Mouse (Mus musculus) forebrain, embryonic 11.5 days (tissue): ENCODE results near the gene Cnga1. TPM values are rescaled to one million over a fixed set of nuclear protein-coding genes. Genes with fewer than 3 reads are reported as not detected.
A peak's percentile ranks its signal among the peaks of the same experiment; 100 is the strongest.

Experiments
- ATAC-seq: fragments of 200-750 bp; cut with Nextera tagmentation; replicated peaks from 2 replicates; pipeline ENCODE4 v1.8.0; 2017; ENCODE audit warnings: moderate TSS enrichment; ENCODE audit not compliant: low FRiP score
- DNase-seq: peaks from one replicate; pipeline ENCODE4 v3.0.0-alpha.2; 2017; ENCODE audit warnings: low spot score
- H3K27ac ChIP-seq: fragments of 300-500 bp; sonication (generic); 2 replicates; pipeline ENCODE4 v1.5.1; 2014; ENCODE audit warnings: low read depth, low read length
- H3K27me3 ChIP-seq: fragments of 300-500 bp; sonication (generic); 2 replicates; pipeline ENCODE4 v1.6.1; 2014; ENCODE audit warnings: mild to moderate bottlenecking, low read length, mixed read lengths; ENCODE audit not compliant: control insufficient read depth, insufficient read depth
- H3K36me3 ChIP-seq: fragments of 300-500 bp; sonication (generic); 2 replicates; pipeline ENCODE4 v1.6.1; 2014; ENCODE audit warnings: mild to moderate bottlenecking, low read length, moderate library complexity, mixed read lengths; ENCODE audit not compliant: control insufficient read depth, insufficient read depth
- H3K4me1 ChIP-seq: fragments of 300-500 bp; sonication (generic); replicated peaks from 2 replicates; pipeline ENCODE4 v1.6.1; 2014; ENCODE audit warnings: low read length, mixed read lengths; ENCODE audit not compliant: control insufficient read depth, insufficient read depth
- H3K4me2 ChIP-seq: fragments of 300-500 bp; sonication (generic); 2 replicates; pipeline ENCODE4 v1.6.1; 2014; ENCODE audit warnings: low read depth, mild to moderate bottlenecking, low read length, moderate library complexity, mixed read lengths; ENCODE audit not compliant: severe bottlenecking
- H3K4me3 ChIP-seq: fragments of 300-500 bp; sonication (generic); 2 replicates; pipeline ENCODE4 v1.5.1; 2014; ENCODE audit warnings: low read depth, low read length
- H3K9ac ChIP-seq: fragments of 300-500 bp; sonication (generic); 2 replicates; pipeline ENCODE4 v1.6.1; 2014; ENCODE audit warnings: low read length
- H3K9me3 ChIP-seq: fragments of 300-500 bp; sonication (generic); 2 replicates; pipeline ENCODE4 v1.6.1; 2016; ENCODE audit warnings: low read length, mixed read lengths; ENCODE audit not compliant: control insufficient read depth
- WGBS: fragments of 180-500 bp; shearing (Covaris S2); extraction: QIAGEN DNeasy Blood & Tissue Kit; methylation state at CpG from one replicate; pipeline ENCODE4 v1.1.7; 2014; 5-methylcytosine and 5-hydroxymethylcytosine counted together
- polyA plus RNA-seq: library from polyadenylated mRNA; unstranded; fragments of >200 nt; fragmentation: Nextera tagmentation; extraction: Ambion mirVana; gene quantifications from 2 replicates; pipeline ENCODE4 v1.2.1, GENCODE M21; 2014

Gene Cnga1
- polyA plus RNA-seq, 1 experiment from 2014 or later, result not detected

GRCm38 (mm10) chr5:72664854-72665253, 20.8 kb upstream of the Cnga1 start:
- Histone ChIP-seq H3K36me3 (no peaks in the 10 kb centered on the region), H3K9ac (no peak overlapping the region), H3K4me3 (no peak overlapping the region), H3K4me2 (no peak overlapping the region), H3K9me3 (no peaks in the 10 kb centered on the region), H3K4me1 (no peaks in the 10 kb centered on the region), H3K27me3 (no peaks in the 10 kb centered on the region), H3K27ac (no peak overlapping the region)
- DNase-seq (no peak), ATAC-seq (no peak)
- WGBS, result 50% methylated on average over 3 of the region's 3 CpGs

DNA sequence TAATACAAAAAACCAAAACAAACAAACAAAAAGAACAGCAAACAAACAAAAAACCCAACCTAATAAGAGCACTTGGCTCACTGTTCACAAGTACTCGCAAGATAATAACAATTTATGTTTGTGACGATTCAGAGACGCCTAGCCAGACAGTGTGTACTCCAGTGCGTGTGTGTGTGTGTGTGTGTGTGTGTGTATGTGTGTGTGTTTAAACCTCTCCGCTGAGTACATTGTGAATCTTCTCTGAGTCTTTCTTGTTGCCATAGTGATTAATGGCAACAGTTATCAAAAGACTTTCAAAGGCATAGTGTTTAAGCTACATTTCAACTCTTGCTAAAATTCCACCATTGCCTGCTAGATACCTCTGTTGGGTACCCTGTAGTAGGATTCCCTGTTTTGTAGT, 20.1 kb upstream of the Cnga1 start:
- H3K9ac ChIP-seq, result no peak overlapping the region
- H3K27ac ChIP-seq, result no peak overlapping the region
- no peak overlapping the region for H3K4me2 ChIP-seq
- ATAC-seq (no peak), DNase-seq (no peak)
- H3K4me3 ChIP-seq, result no peak overlapping the region
- no peaks in the 10 kb centered on the region for H3K27me3 ChIP-seq
- H3K36me3 ChIP-seq, result no peaks in the 10 kb centered on the region
- no peaks in the 10 kb centered on the region for H3K9me3 ChIP-seq
- H3K4me1 ChIP-seq, result no peaks in the 10 kb centered on the region
- 92% methylated on average over 5 of the region's 5 CpGs for WGBS

DNA sequence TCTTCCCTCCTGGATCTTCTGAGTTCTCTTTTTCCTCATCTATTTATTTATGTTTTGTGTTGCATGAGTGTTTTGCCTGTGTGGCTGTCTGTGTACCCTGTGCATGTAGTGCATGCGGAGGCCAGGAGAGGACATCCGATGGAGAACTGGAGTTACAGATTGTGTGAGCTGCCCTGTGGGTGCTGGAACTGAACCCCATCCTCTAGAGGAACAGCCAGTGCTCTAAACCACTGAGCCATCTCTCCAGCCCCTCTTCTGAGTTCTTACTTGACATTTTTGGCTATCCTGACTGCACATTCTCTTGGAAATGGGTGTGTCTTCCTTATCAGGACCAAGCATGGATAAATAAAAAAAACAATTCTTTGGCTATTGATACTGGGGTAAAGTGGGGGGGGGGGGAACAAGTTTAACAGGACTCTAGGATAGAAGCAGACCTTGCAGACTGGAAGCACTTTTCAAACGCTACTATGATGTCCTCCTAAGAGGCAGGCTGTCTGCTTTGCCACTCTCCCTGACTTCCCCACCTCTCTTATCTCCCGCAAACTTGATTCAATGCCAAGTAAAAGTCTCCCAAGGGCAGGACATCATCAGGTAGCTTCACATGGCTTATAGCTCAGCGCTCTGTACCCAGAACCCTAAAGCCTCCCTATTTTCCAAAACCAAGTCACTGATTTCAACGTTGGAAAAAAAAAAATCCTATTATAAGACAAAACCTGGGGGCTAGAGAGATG, 17.1 kb upstream of the Cnga1 start:
- H3K4me1 ChIP-seq, result no peaks in the 10 kb centered on the region
- no peaks in the 10 kb centered on the region for H3K36me3 ChIP-seq
- no peaks in the 10 kb centered on the region for H3K9me3 ChIP-seq
- DNase-seq (no peak), ATAC-seq (no peak)
- no peak overlapping the region for H3K27ac ChIP-seq
- H3K4me2 ChIP-seq, result no peak overlapping the region
- no peak overlapping the region for H3K4me3 ChIP-seq
- H3K27me3 ChIP-seq, result no peaks in the 10 kb centered on the region
- no peak overlapping the region for H3K9ac ChIP-seq
- 92% methylated on average over 6 of the region's 6 CpGs for WGBS

- H3K4me2 ChIP-seq, result no peak overlapping the region
- no peaks in the 10 kb centered on the region for H3K9me3 ChIP-seq
- WGBS, result 89% methylated on average over 13 of the region's 13 CpGs
Measured at GRCm38 (mm10) chr5:72658375-72658774, 14.3 kb upstream of the Cnga1 start.

GRCm38 (mm10) chr5:72656270-72656791, 12.3 kb upstream of the Cnga1 start:
- ATAC-seq, result no peak
- no peaks in the 10 kb centered on the region for H3K9me3 ChIP-seq
- no peaks in the 10 kb centered on the region for H3K27me3 ChIP-seq
- H3K27ac ChIP-seq, result no peak overlapping the region
- 71% methylated on average over 7 of the region's 7 CpGs for WGBS
- DNase-seq, result no peak
- no peak overlapping the region for H3K4me3 ChIP-seq
- H3K4me1 ChIP-seq, result no peaks in the 10 kb centered on the region
- H3K36me3 ChIP-seq, result no peaks in the 10 kb centered on the region
- H3K4me2 ChIP-seq, result no peak overlapping the region
- H3K9ac ChIP-seq, result no peak overlapping the region

More at GRCm38 (mm10) chr5:72658375-72658774, 14.3 kb upstream of the Cnga1 start:
- H3K27ac ChIP-seq, result no peak overlapping the region
- no peaks in the 10 kb centered on the region for H3K27me3 ChIP-seq
- no peak overlapping the region for H3K9ac ChIP-seq
- ATAC-seq (no peak), DNase-seq (no peak)
- H3K36me3 ChIP-seq, result no peaks in the 10 kb centered on the region
- no peak overlapping the region for H3K4me3 ChIP-seq
- H3K4me1 ChIP-seq, result no peaks in the 10 kb centered on the region

GRCm38 (mm10) chr5:72653068-72653674, 9.1 kb upstream of the Cnga1 start:
- H3K9me3 ChIP-seq, result no peaks in the 10 kb centered on the region
- 0 out of 2 replicates have a peak, but pooled peaks cover under 1% of the 10 kb centered on the region for H3K4me1 ChIP-seq
- ATAC-seq (peak; percentile 51; the same call in 1 of the 2 replicates), DNase-seq (no peak)
- H3K4me3 ChIP-seq, result no peak overlapping the region
- H3K36me3 ChIP-seq, result no peaks in the 10 kb centered on the region
- peaks cover 7% of the 10 kb centered on the region for H3K27me3 ChIP-seq
- H3K4me2 ChIP-seq, result no peak overlapping the region
- H3K9ac ChIP-seq, result no peak overlapping the region
- 71% methylated on average over 10 of the region's 10 CpGs for WGBS
- no peak overlapping the region for H3K27ac ChIP-seq

DNA sequence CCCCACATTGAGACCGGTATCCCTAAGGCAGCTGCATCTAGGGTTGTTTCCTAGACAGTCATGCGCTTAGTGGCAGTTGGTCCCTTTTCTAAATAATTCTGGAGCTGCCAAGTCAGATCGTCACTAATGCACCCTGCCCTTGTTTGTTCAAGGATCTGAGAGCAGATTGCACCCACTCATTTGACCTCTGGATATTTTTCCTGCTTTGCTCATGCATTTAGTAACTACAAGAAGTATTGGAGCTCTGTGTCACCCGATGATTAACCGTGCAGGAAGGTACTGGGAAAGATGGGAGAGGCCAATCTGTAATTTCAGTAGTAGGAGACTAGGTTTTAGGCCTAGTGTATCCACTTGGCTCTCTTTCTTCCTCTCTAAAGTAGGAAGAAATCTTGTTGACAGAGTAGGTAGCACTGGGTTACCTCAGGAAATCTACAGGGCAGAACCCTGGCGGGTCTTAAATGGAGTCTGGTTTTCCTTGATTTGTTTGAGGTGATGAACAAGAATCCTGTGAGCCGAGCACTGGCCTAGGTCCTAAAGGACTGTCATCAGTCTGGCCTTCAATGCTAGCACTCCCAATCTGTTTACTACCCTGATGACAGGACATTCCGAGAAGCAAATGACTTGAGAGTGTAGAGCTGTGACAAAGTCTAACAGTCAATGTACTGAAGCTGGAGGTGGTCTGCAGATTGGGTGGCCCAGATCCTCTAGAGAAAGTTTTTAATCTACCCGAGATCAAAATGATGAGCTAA, 5.1 kb upstream of the Cnga1 start:
- Histone ChIP-seq H3K9ac (no peak overlapping the region), H3K4me2 (no peak overlapping the region), H3K4me3 (no peak overlapping the region), H3K36me3 (no peaks in the 10 kb centered on the region), H3K4me1 (0 out of 2 replicates have a peak, but pooled peaks cover 2% of the 10 kb centered on the region), H3K27ac (no peak overlapping the region), H3K27me3 (peaks cover 12% of the 10 kb centered on the region), H3K9me3 (no peaks in the 10 kb centered on the region)
- ATAC-seq (no peak), DNase-seq (no peak)
- WGBS, result 84% methylated on average over 9 of the region's 9 CpGs

GRCm38 (mm10) chr5:72647958-72648595, 4.0 kb upstream of the Cnga1 start:
- peaks cover 12% of the 10 kb centered on the region for H3K27me3 ChIP-seq

More at GRCm38 (mm10) chr5:72647958-72648595, 4.0 kb upstream of the Cnga1 start:
- DNase-seq, result no peak
- peak overlapping the region; percentile 92 for H3K4me2 ChIP-seq
- no peaks in the 10 kb centered on the region for H3K9me3 ChIP-seq
- 7% methylated on average over 18 of the region's 18 CpGs for WGBS
- H3K9ac ChIP-seq, result peak overlapping the region; percentile 32; the same call in 1 of the 2 replicates
- H3K4me1 ChIP-seq, result 0 out of 2 replicates have a peak, but pooled peaks cover 2% of the 10 kb centered on the region
- no peak overlapping the region for H3K27ac ChIP-seq
- peak overlapping the region; percentile 35 for H3K4me3 ChIP-seq
- ATAC-seq, result peak; percentile 67
- H3K36me3 ChIP-seq, result no peaks in the 10 kb centered on the region
